Mouse (Mus musculus): ENCODE results near the gene Tradd. TPM values are rescaled to one million over a fixed set of nuclear protein-coding genes. Genes with fewer than 3 reads are reported as not detected.

The Tradd gene
- polyA plus RNA-seq (2012; rRNA removed) (5.5 and 6.0 TPM in 2 replicates), polyA plus RNA-seq (2014; fragmentation: Nextera tagmentation; extraction: Ambion mirVana) (11.5 and 15.8 TPM in 2 replicates)

- Histone ChIP-seq H3K27ac (no peak within 1 kb of the TSS), H3K4me3 (ENCODE audit: insufficient read depth in 1 of 2, low read depth in 2 of 2, low read length in 2 of 2) (peak within 1 kb of the TSS; percentile 78 to 89), H3K9me3 (ENCODE audit: control insufficient read depth, low read length) (no peaks in the 10 kb centered on the region), H3K36me3 (replicated peaks; ENCODE audit: control insufficient read depth, insufficient read depth, low read depth) (no peaks in the 10 kb centered on the region), H3K9ac (replicated peaks) (peak within 1 kb of the TSS; percentile 86), H3K4me2 (ENCODE audit: low read depth) (peak within 1 kb of the TSS; percentile 98), H3K4me1 (replicated peaks; ENCODE audit: control insufficient read depth in 2 of 2, insufficient read depth in 2 of 2, low read length in 1 of 2) (peaks cover 6 to 16% of the 10 kb centered on the region in 2 experiments), H3K27me3 (ENCODE audit: control insufficient read depth, insufficient read depth, low read length) (peaks cover 43% of the 10 kb centered on the region)
- 1% methylated on average over 54 of the region's 54 CpGs for WGBS (ENCODE audit: insufficient replicate concordance)
- peak; percentile 82 for ATAC-seq (ENCODE audit: insufficient read depth)
- DNase-seq (ENCODE audit: low read depth in 3 of 3, low spot score in 3 of 3), result peak in 2 of 3 experiments; percentile 52 to 58
- TF ChIP-seq CTCF (IDR thresholded peaks at IDR 0.05; ENCODE audit: low read depth) (no peak), EP300 (IDR thresholded peaks at IDR 0.05; ENCODE audit: low read depth) (no peak)
Measured at GRCm38 (mm10) chr8:105264024-105264982, at the start of gene Tradd, which contains the start of gene Fbxl8. Gene Tradd (minus strand): TSS chr8:105264609. Gene Fbxl8 (plus strand): TSS chr8:105264648.

- H3K4me1 ChIP-seq (replicated peaks; ENCODE audit: control insufficient read depth in 2 of 2, insufficient read depth in 2 of 2, low read length in 1 of 2), result peaks cover 26 to 28% of the 10 kb centered on the region in 2 experiments
- WGBS (ENCODE audit: insufficient replicate concordance), result 73% methylated on average over 9 of the region's 9 CpGs
- H3K9me3 ChIP-seq (ENCODE audit: control insufficient read depth, low read length), result no peaks in the 10 kb centered on the region
- TF ChIP-seq EP300 (IDR thresholded peaks at IDR 0.05; ENCODE audit: low read depth) (no peak), CTCF (IDR thresholded peaks at IDR 0.05; ENCODE audit: low read depth) (0 out of 2 replicates have a peak, but pooled peaks have one; percentile 2)
- no peak for DNase-seq (ENCODE audit: low read depth in 3 of 3, low spot score in 3 of 3)
- H3K9ac ChIP-seq (replicated peaks), result peak overlapping the region; percentile 25; the same call in 1 of the 2 replicates
- H3K4me3 ChIP-seq (ENCODE audit: insufficient read depth in 1 of 2, low read depth in 2 of 2, low read length in 2 of 2), result no peak overlapping the region
- H3K4me2 ChIP-seq (ENCODE audit: low read depth), result peak overlapping the region; percentile 51
- peak overlapping the region; percentile 8; the same call in 1 of the 2 replicates for H3K27ac ChIP-seq
- peaks cover 78% of the 10 kb centered on the region for H3K36me3 ChIP-seq (replicated peaks; ENCODE audit: control insufficient read depth, insufficient read depth, low read depth)
- H3K27me3 ChIP-seq (ENCODE audit: control insufficient read depth, insufficient read depth, low read length), result no peaks in the 10 kb centered on the region
- peak; percentile 40 for ATAC-seq (ENCODE audit: insufficient read depth)
Measured at GRCm38 (mm10) chr8:105313622-105314402, 49.4 kb upstream of the Tradd start.

- Histone ChIP-seq H3K4me3 (ENCODE audit: insufficient read depth in 1 of 2, low read depth in 2 of 2, low read length in 2 of 2) (no peak overlapping the region), H3K9ac (replicated peaks) (peak overlapping the region; percentile 32), H3K4me1 (replicated peaks; ENCODE audit: control insufficient read depth in 2 of 2, insufficient read depth in 2 of 2, low read length in 1 of 2) (peaks cover 26 to 28% of the 10 kb centered on the region in 2 experiments), H3K4me2 (ENCODE audit: low read depth) (peak overlapping the region; percentile 51), H3K27ac (peak overlapping the region; percentile 51), H3K9me3 (ENCODE audit: control insufficient read depth, low read length) (no peaks in the 10 kb centered on the region), H3K27me3 (ENCODE audit: control insufficient read depth, insufficient read depth, low read length) (no peaks in the 10 kb centered on the region), H3K36me3 (replicated peaks; ENCODE audit: control insufficient read depth, insufficient read depth, low read depth) (peaks cover 76% of the 10 kb centered on the region)
- TF ChIP-seq CTCF (IDR thresholded peaks at IDR 0.05; ENCODE audit: low read depth), result no peak
- TF ChIP-seq EP300 (IDR thresholded peaks at IDR 0.05; ENCODE audit: low read depth), result peak; percentile 78
- ATAC-seq (ENCODE audit: insufficient read depth), result peak; percentile 59
- no peak for DNase-seq (ENCODE audit: low read depth in 3 of 3, low spot score in 3 of 3)
- WGBS (ENCODE audit: insufficient replicate concordance), result 42% methylated on average over 8 of the region's 8 CpGs
Measured at GRCm38 (mm10) chr8:105312891-105313481, 48.6 kb upstream of the Tradd start.

GRCm38 (mm10) chr8:105311718-105312117 lies 47.3 kb upstream of the Tradd start:
- peak in 1 of 3 experiments; percentile 61 for DNase-seq (ENCODE audit: low read depth in 3 of 3, low spot score in 3 of 3)
- no peaks in the 10 kb centered on the region for H3K9me3 ChIP-seq (ENCODE audit: control insufficient read depth, low read length)
- H3K36me3 ChIP-seq (replicated peaks; ENCODE audit: control insufficient read depth, insufficient read depth, low read depth), result peaks cover 77% of the 10 kb centered on the region
- no peaks in the 10 kb centered on the region for H3K27me3 ChIP-seq (ENCODE audit: control insufficient read depth, insufficient read depth, low read length)
- no peak overlapping the region for H3K9ac ChIP-seq (replicated peaks)
- H3K4me1 ChIP-seq (replicated peaks; ENCODE audit: control insufficient read depth in 2 of 2, insufficient read depth in 2 of 2, low read length in 1 of 2), result peaks cover 26 to 28% of the 10 kb centered on the region in 2 experiments
- no peak overlapping the region for H3K4me2 ChIP-seq (ENCODE audit: low read depth)
- peak overlapping the region; percentile 36; the same call in 1 of the 2 replicates for H3K27ac ChIP-seq
- ATAC-seq (ENCODE audit: insufficient read depth), result peak; percentile 56
- 15% methylated on average over 1 of the region's 1 CpGs for WGBS (ENCODE audit: insufficient replicate concordance)
- H3K4me3 ChIP-seq (ENCODE audit: insufficient read depth in 1 of 2, low read depth in 2 of 2, low read length in 2 of 2), result no peak overlapping the region
- TF ChIP-seq CTCF (IDR thresholded peaks at IDR 0.05; ENCODE audit: low read depth) (peak; percentile 62), EP300 (IDR thresholded peaks at IDR 0.05; ENCODE audit: low read depth) (peak; percentile 62; the same call in 1 of the 2 replicates)

Data from liver, embryonic 14.5 days (tissue).